Comparison of ENCODE assay signal across 28 mouse cellular contexts in genomic region chr10:78700881-78701280, GRCm38 (mm10). TPM values are rescaled to one million over a fixed set of nuclear protein-coding genes. Genes with fewer than 3 reads are reported as not detected.
"Had no signal": no experiment of that assay in that cellular context is flagged by ENCODE, and none has a peak within 500 bp of the region (broad histone marks: within the 10 kb centered on the region; RNA-seq: fewer than 3 reads in every experiment).

No protein-coding gene starts in this region.

- H3K4me3 ChIP-seq: lung, embryonic 15.5 days; megakaryocyte, embryonic 14.5 days; midbrain, embryonic 12.5 days; myocyte; neural tube, embryonic 13.5 days; neural tube, embryonic 15.5 days had no signal

- DNase-seq: liver, postnatal 0 days; lung, adult 2 months; lung, postnatal 14 days; lung, postnatal 36 days; midbrain, embryonic 14.5 days; retina, postnatal 1 day; right cerebral cortex, adult 18-20 months; right cerebral cortex, postnatal 25 days; right cerebral cortex, postnatal 4 days; spleen, adult 18-20 months; thymus, adult 18-20 months; thymus, postnatal 14 days; thymus, postnatal 36 days had no signal

- H3K4me1 ChIP-seq: lung, embryonic 15.5 days; megakaryocyte, embryonic 14.5 days; midbrain, embryonic 12.5 days; neural tube, embryonic 13.5 days; neural tube, embryonic 15.5 days had no signal

- H3K27ac ChIP-seq: lung, embryonic 15.5 days; macrophage; midbrain, embryonic 12.5 days; neural tube, embryonic 13.5 days; neural tube, embryonic 15.5 days had no signal

RNA-seq across cellular contexts. Expression of gene Casp14, which starts 17.2 kb away (rescaled TPM):
- total RNA-seq: megakaryocyte progenitor cell, adult 5-6 weeks had no signal
- polyA plus RNA-seq: liver, postnatal 0 days; lung, postnatal 0 days; macrophage; midbrain, embryonic 12.5 days; midbrain, embryonic 14.5 days; midbrain, embryonic 16.5 days; myocyte; neural tube, embryonic 11.5 days; neural tube, embryonic 13.5 days; neural tube, embryonic 15.5 days; small intestine, adult 2 months had no signal

RNA-seq across cellular contexts. Expression of gene Ccdc105, which starts 52.0 kb away (rescaled TPM):
- total RNA-seq: megakaryocyte progenitor cell, adult 5-6 weeks had no signal
- polyA plus RNA-seq: liver, postnatal 0 days; lung, adult 2 months; lung, postnatal 0 days; macrophage; myocyte; neural tube, embryonic 11.5 days; small intestine, adult 2 months; stomach, embryonic 14.5 days; stomach, embryonic 16.5 days; thymus, postnatal 0 days had no signal
